Mouse (Mus musculus) lung, embryonic 14.5 days (tissue): Measurements from ENCODE around the gene Ppp1r2. TPM values are rescaled to one million over a fixed set of nuclear protein-coding genes. Genes with fewer than 3 reads are reported as not detected.
A peak's percentile ranks its signal among the peaks of the same experiment; 100 is the strongest.

Experiments
- ATAC-seq: fragments of 200-750 bp; cut with Nextera tagmentation; 2 replicates; pipeline ENCODE4 v1.8.0; 2017; ENCODE audit warnings: mild to moderate bottlenecking, moderate TSS enrichment, moderate library complexity; ENCODE audit not compliant: insufficient read depth
- DNase-seq: peaks from one replicate; pipeline ENCODE4 v3.0.0-alpha.2; 2015
- H3K27ac ChIP-seq: fragments of 300-500 bp; sonication (generic); 2 replicates; pipeline ENCODE4 v1.5.1; 2014; ENCODE audit warnings: low read depth, mild to moderate bottlenecking, moderate library complexity
- H3K27me3 ChIP-seq: fragments of 300-500 bp; sonication (generic); 2 replicates; pipeline ENCODE4 v1.6.1; 2014; ENCODE audit warnings: low read length, control low read depth; ENCODE audit not compliant: insufficient read depth
- H3K36me3 ChIP-seq: fragments of 300-500 bp; sonication (generic); 2 replicates; pipeline ENCODE4 v1.6.1; 2014; ENCODE audit warnings: control low read depth; ENCODE audit not compliant: insufficient read depth
- H3K4me1 ChIP-seq: fragments of 300-500 bp; sonication (generic); 2 replicates; pipeline ENCODE4 v1.6.1; 2014; ENCODE audit warnings: antibody characterized with exemption, control low read depth; ENCODE audit not compliant: insufficient read depth
- H3K4me2 ChIP-seq: fragments of 300-500 bp; sonication (generic); 2 replicates; pipeline ENCODE4 v1.6.1; 2014; ENCODE audit warnings: mild to moderate bottlenecking
- H3K4me3 ChIP-seq: fragments of 300-500 bp; sonication (generic); 2 replicates; pipeline ENCODE4 v1.5.1; 2014; ENCODE audit warnings: low read depth, low read length
- H3K9ac ChIP-seq: fragments of 300-500 bp; sonication (generic); 2 replicates; pipeline ENCODE4 v1.6.1; 2014
- H3K9me3 ChIP-seq: fragments of 300-500 bp; sonication (generic); 2 replicates; pipeline ENCODE4 v1.6.1; 2016; ENCODE audit warnings: low read depth, low read length, control low read depth
- CTCF ChIP-seq: IDR thresholded peaks from 2 replicates; pipeline ENCODE4 v1.5.1; 2016; ENCODE audit warnings: antibody characterized with exemption, low read depth
- WGBS: fragments of 180-500 bp; shearing (Covaris S2); extraction: QIAGEN DNeasy Blood & Tissue Kit; methylation state at CpG from one replicate; pipeline ENCODE4 v1.1.7; 2014; 5-methylcytosine and 5-hydroxymethylcytosine counted together
- polyA plus RNA-seq: library from polyadenylated mRNA; unstranded; fragments of >200 nt; fragmentation: Nextera tagmentation; extraction: Ambion mirVana; gene quantifications from 2 replicates; pipeline ENCODE4 v1.2.1, GENCODE M21; 2014

Gene Ppp1r2
- polyA plus RNA-seq, 1 experiment from 2014 or later = 104 TPM

DNA sequence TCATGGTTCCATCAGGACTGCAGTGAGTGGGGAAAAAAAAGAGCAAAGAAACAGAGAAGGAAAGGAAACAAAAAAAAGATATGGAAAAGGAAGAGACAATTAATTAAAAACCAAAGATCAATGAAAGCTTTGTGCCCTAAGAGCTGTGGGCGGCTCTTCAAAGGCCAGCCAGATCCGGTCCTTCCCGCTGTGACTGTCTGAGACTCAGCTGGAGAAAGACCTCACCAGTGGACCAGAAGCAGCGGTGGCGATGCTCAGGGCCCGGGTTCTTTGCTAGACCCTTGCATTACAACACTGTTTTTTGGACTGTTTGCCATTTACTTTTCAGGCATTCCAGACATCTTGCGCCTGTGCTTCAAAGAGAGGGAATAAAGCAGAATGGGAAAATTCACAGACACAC lies 25.4 kb upstream of the Ppp1r2 start:
- Histone ChIP-seq H3K4me1 (0 out of 2 replicates have a peak, but pooled peaks cover 8% of the 10 kb centered on the region), H3K9me3 (no peaks in the 10 kb centered on the region), H3K27me3 (no peaks in the 10 kb centered on the region), H3K9ac (no peak overlapping the region), H3K4me2 (no peak overlapping the region), H3K36me3 (no peaks in the 10 kb centered on the region), H3K27ac (no peak overlapping the region), H3K4me3 (no peak overlapping the region)
- DNase-seq = peak; percentile 48
- no peak for TF ChIP-seq CTCF
- 41% methylated on average over 7 of the region's 7 CpGs for WGBS
- no peak for ATAC-seq

DNA sequence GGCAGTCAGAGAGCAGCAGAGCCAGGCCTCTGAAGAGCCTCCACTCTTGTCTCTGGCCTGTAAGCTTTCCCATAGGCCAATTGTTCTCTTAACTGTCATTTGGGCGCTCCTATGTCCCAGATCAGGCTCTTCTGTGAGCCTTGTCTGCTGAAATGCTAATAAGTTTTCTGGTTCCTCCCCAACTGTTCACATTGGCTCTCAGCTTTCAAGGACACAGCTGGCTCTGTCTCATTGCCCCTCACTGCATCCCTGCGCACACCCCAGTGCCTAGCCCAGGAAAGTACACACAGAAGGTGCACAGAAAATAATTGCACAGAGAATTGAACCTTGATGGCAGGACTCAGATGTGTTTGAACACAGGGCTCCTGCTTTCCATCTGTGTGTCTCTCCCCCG lies 24.9 kb upstream of the Ppp1r2 start:
- ATAC-seq (no peak), DNase-seq (no peak)
- no peak for TF ChIP-seq CTCF
- H3K27me3 ChIP-seq = no peaks in the 10 kb centered on the region
- H3K4me1 ChIP-seq = 0 out of 2 replicates have a peak, but pooled peaks cover 8% of the 10 kb centered on the region
- no peak overlapping the region; the same call in 1 of the 2 replicates for H3K27ac ChIP-seq
- H3K9ac ChIP-seq = no peak overlapping the region
- no peak overlapping the region for H3K4me2 ChIP-seq
- WGBS = 42% methylated on average over 3 of the region's 3 CpGs
- H3K4me3 ChIP-seq = no peak overlapping the region
- no peaks in the 10 kb centered on the region for H3K36me3 ChIP-seq
- no peaks in the 10 kb centered on the region for H3K9me3 ChIP-seq

DNA sequence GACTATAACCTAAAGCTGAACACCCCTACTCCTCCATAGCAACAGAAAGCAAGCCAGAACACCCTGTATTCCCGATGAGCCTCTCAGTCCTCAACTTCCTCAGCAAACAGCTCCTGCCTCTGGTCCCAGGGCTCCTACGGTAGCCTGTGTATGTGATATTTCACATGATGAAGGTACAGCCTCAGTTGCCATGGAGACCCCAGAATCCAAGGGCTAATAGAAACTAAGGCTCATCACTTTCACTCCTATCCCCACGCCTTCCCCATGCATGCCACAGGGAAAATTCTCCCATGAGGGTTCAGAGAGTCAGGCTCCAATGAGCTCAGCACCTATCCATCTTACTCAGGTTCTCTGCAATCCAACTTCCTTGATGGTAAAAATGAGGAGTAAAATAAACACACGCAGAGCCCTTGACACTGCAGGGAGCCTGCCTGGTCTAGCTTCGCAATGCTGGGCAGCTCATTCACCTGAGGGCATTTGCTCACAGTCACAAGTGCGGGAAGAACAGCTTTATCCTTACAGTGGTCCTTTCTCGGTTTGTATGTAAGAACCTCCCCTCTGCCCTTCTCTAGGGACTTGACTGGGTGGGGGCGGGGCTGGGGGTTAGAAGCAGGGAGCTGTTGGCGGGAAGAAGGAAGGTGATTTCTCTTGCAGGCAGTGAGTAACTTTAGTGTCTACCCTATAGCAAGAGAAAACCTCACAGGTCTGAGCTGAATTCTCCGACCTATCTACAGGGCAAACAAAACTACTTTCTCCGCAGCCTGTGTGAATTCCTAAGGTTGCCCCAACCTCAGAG lies 24.3 kb upstream of the Ppp1r2 start:
- Histone ChIP-seq H3K9ac (no peak overlapping the region), H3K27me3 (no peaks in the 10 kb centered on the region), H3K4me2 (no peak overlapping the region), H3K27ac (no peak overlapping the region; the same call in 1 of the 2 replicates), H3K4me3 (no peak overlapping the region), H3K36me3 (no peaks in the 10 kb centered on the region), H3K9me3 (no peaks in the 10 kb centered on the region), H3K4me1 (0 out of 2 replicates have a peak, but pooled peaks cover 8% of the 10 kb centered on the region)
- ATAC-seq = no peak
- WGBS = 22% methylated on average over 11 of the region's 11 CpGs
- no peak for DNase-seq
- no peak for TF ChIP-seq CTCF

- Histone ChIP-seq H3K9me3 (no peaks in the 10 kb centered on the region), H3K27ac (no peak overlapping the region), H3K27me3 (no peaks in the 10 kb centered on the region), H3K9ac (no peak overlapping the region), H3K36me3 (no peaks in the 10 kb centered on the region), H3K4me1 (0 out of 2 replicates have a peak, but pooled peaks cover 10% of the 10 kb centered on the region), H3K4me3 (no peak overlapping the region), H3K4me2 (no peak overlapping the region)
- no peak for DNase-seq
- no peak for ATAC-seq
- WGBS = 78% methylated on average over 7 of the region's 7 CpGs
- no peak for TF ChIP-seq CTCF
These were observed 22.0 kb upstream of the Ppp1r2 start for GRCm38 (mm10) chr16:31297113-31297512.

- H3K27ac ChIP-seq = no peak overlapping the region
These were observed 18.7 kb upstream of the Ppp1r2 start for GRCm38 (mm10) chr16:31293761-31294160.

DNA sequence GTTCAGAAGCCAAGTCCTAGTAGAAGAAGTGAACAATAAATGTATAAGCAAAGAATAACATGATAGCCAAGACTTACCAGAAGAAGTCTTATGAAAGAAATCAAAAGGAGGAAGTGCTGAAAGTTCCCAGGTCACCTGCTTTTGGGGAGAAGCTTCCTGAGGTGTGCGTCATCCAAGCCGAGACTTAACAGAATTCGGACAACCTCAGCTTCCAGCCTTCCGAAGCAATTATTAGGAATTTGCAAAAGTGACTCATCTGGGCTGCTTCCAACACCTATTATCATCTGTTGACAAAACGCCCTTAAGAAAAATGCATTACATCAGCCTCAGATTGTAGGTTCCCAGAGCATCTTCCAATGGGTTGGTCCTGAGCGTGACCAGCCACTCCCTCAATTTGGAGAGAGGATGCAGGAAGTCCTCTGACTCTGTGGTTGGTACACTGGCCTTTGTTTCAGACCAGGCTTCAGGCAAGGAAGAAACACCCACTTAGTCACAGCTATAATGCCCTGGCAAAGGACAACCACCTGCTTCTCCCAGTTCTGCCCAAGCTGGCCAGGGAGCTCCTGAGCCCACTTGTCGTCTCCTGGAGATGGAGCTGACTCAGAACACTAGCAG lies 15.8 kb upstream of the Ppp1r2 start:
- no peaks in the 10 kb centered on the region for H3K9me3 ChIP-seq
- no peak overlapping the region for H3K9ac ChIP-seq
- peak overlapping the region; percentile 81 for H3K27ac ChIP-seq
- H3K36me3 ChIP-seq = no peaks in the 10 kb centered on the region
- WGBS = 53% methylated on average over 7 of the region's 7 CpGs
- peak; percentile 43 for DNase-seq
- no peaks in the 10 kb centered on the region for H3K27me3 ChIP-seq
- TF ChIP-seq CTCF = no peak
- H3K4me1 ChIP-seq = peaks cover 15% of the 10 kb centered on the region
- H3K4me2 ChIP-seq = peak overlapping the region; percentile 24
- no peak overlapping the region for H3K4me3 ChIP-seq
- ATAC-seq = 0 out of 2 replicates have a peak, but pooled peaks have one; percentile 10

More at GRCm38 (mm10) chr16:31293761-31294160, 18.7 kb upstream of the Ppp1r2 start:
- Histone ChIP-seq H3K9me3 (no peaks in the 10 kb centered on the region), H3K4me1 (peaks cover 15% of the 10 kb centered on the region), H3K4me2 (no peak overlapping the region), H3K4me3 (no peak overlapping the region), H3K9ac (no peak overlapping the region), H3K36me3 (no peaks in the 10 kb centered on the region), H3K27me3 (no peaks in the 10 kb centered on the region)
- no peak for DNase-seq
- ATAC-seq = no peak
- WGBS = 52% methylated on average over 4 of the region's 4 CpGs
- no peak for TF ChIP-seq CTCF

- H3K9ac ChIP-seq = no peak overlapping the region
- no peak overlapping the region for H3K4me3 ChIP-seq
These were observed 15.2 kb upstream of the Ppp1r2 start for GRCm38 (mm10) chr16:31290281-31290680.

More at GRCm38 (mm10) chr16:31290281-31290680, 15.2 kb upstream of the Ppp1r2 start:
- no peaks in the 10 kb centered on the region for H3K9me3 ChIP-seq
- no peaks in the 10 kb centered on the region for H3K27me3 ChIP-seq
- ATAC-seq = peak; percentile 97
- TF ChIP-seq CTCF = 0 out of 2 replicates have a peak, but pooled peaks have one; percentile 6
- peak; percentile 99 for DNase-seq
- WGBS = 21% methylated on average over 10 of the region's 10 CpGs
- H3K4me2 ChIP-seq = peak overlapping the region; percentile 24
- H3K36me3 ChIP-seq = no peaks in the 10 kb centered on the region
- peak overlapping the region; percentile 81 for H3K27ac ChIP-seq
- H3K4me1 ChIP-seq = peaks cover 15% of the 10 kb centered on the region
